ENCODE assay signal across 19 mouse cellular contexts in the genomic region with DNA sequence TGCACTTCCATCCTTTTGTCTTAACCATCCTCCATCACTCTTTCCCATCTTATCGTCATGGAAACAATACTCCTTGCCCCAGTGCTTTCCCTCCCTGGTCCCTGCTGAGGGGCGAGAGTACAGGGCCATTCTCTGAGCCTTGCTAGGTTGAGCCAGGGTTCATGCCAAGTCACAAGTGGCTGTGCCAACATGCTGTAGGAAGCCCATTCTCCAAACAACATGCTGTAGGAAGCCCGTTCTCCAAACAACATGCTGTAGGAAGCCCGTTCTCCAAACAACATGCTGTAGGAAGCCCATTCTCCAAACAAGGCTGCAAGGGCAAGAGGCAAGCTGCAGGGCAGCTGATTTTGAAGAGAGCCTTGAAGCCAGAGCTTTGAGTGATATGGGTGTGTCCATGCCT. TPM values are rescaled to one million over a fixed set of nuclear protein-coding genes. Genes with fewer than 3 reads are reported as not detected.
DNase-seq lines count a peak whose midpoint lies in the region; ATAC-seq and TF ChIP-seq lines count a peak whose summit lies in the region.
"Had no signal": no experiment of that assay in that cellular context is flagged by ENCODE, and none has a peak within 500 bp of the region (broad histone marks: within the 10 kb centered on the region; RNA-seq: fewer than 3 reads in every experiment).

No protein-coding gene starts in this region.

- no peaks in the 10 kb centered on the region for H3K9me3 ChIP-seq in midbrain, embryonic 11.5 days (ENCODE audit: control insufficient read depth, low read length)
- H3K9me3 ChIP-seq in midbrain, embryonic 13.5 days: no peaks in the 10 kb centered on the region
- H3K9me3 ChIP-seq in lung, postnatal 0 days (ENCODE audit: low read length): no peaks in the 10 kb centered on the region
- H3K9me3 ChIP-seq: embryonic facial prominence, embryonic 10.5 days; forebrain, embryonic 13.5 days; heart, embryonic 12.5 days had no signal

- TF ChIP-seq EP300 in lung, postnatal 0 days (IDR thresholded peaks at IDR 0.05): peak; percentile 38; the same call in 1 of the 2 replicates

- peak; percentile 14 for DNase-seq in midbrain, embryonic 11.5 days (ENCODE audit: low spot score, missing footprints)
- peak; percentile 46 for DNase-seq in lung, postnatal 0 days (ENCODE audit: low spot score)
- peak; percentile 72 for DNase-seq in lung, postnatal 36 days
- DNase-seq in cerebellum, postnatal 4 days (ENCODE audit: low spot score in 2 of 2): no peak
- no peak for DNase-seq in layer of hippocampus, adult 9-11 months
- DNase-seq: adrenal gland, postnatal 14 days; cerebellum, adult 18-20 months; cerebellum, adult 9-11 months; cerebellum, postnatal 36 days; forebrain, postnatal 0 days; gastrocnemius, postnatal 14 days; heart, adult 2 months had no signal

- no peak overlapping the region for H3K4me3 ChIP-seq in midbrain, embryonic 11.5 days (ENCODE audit: low read depth, low read length)
- no peak overlapping the region for H3K4me3 ChIP-seq in midbrain, embryonic 13.5 days (replicated peaks)
- no peak overlapping the region for H3K4me3 ChIP-seq in lung, postnatal 0 days (ENCODE audit: low read depth, low read length)
- H3K4me3 ChIP-seq: embryonic facial prominence, embryonic 10.5 days; forebrain, embryonic 13.5 days; heart, adult 2 months; heart, embryonic 12.5 days had no signal

- H3K27ac ChIP-seq in midbrain, embryonic 11.5 days (ENCODE audit: low read depth, low read length): no peak overlapping the region
- H3K27ac ChIP-seq in midbrain, embryonic 13.5 days: no peak overlapping the region
- 0 out of 2 replicates have a peak overlapping the region, but pooled peaks have one; percentile 32 for H3K27ac ChIP-seq in lung, postnatal 0 days (ENCODE audit: low read length)
- H3K27ac ChIP-seq: embryonic facial prominence, embryonic 10.5 days; forebrain, embryonic 13.5 days; heart, adult 2 months had no signal

- no peak overlapping the region for H3K4me2 ChIP-seq in midbrain, embryonic 11.5 days
- no peak overlapping the region for H3K4me2 ChIP-seq in midbrain, embryonic 13.5 days (replicated peaks)
- no peak overlapping the region for H3K4me2 ChIP-seq in lung, postnatal 0 days (replicated peaks; ENCODE audit: low read depth, low read length)
- H3K4me2 ChIP-seq: forebrain, embryonic 13.5 days; heart, embryonic 12.5 days had no signal

- TF ChIP-seq CTCF in lung, postnatal 0 days (IDR thresholded peaks at IDR 0.05): no peak; the same call in 1 of the 2 replicates

- H3K9ac ChIP-seq in midbrain, embryonic 11.5 days (ENCODE audit: low read length): no peak overlapping the region
- no peak overlapping the region for H3K9ac ChIP-seq in midbrain, embryonic 13.5 days (replicated peaks)
- no peak overlapping the region for H3K9ac ChIP-seq in lung, postnatal 0 days (replicated peaks; ENCODE audit: low read depth)
- H3K9ac ChIP-seq: forebrain, embryonic 13.5 days; forebrain, postnatal 0 days; heart, embryonic 12.5 days had no signal

- 0 out of 2 replicates have a peak, but pooled peaks cover under 1% of the 10 kb centered on the region for H3K4me1 ChIP-seq in midbrain, embryonic 11.5 days (ENCODE audit: control insufficient read depth, insufficient read depth, low read length)
- peaks cover under 1% of the 10 kb centered on the region for H3K4me1 ChIP-seq in midbrain, embryonic 13.5 days (replicated peaks)
- H3K4me1 ChIP-seq in lung, postnatal 0 days (ENCODE audit: insufficient read depth, low read depth, low read length): peaks cover 8% of the 10 kb centered on the region; the same call in 1 of the 2 replicates

- ATAC-seq in midbrain, embryonic 11.5 days (ENCODE audit: low FRiP score): no peak
- ATAC-seq in midbrain, embryonic 13.5 days: no peak
- ATAC-seq in lung, postnatal 0 days: peak; percentile 42; the same call in 1 of the 2 replicates
- ATAC-seq in CD4-positive, CD25-positive, alpha-beta regulatory T cell, adult 4 months: no peak
- ATAC-seq: activated CD4-positive, CD25-positive, alpha-beta regulatory T cell, adult 4 months; forebrain, embryonic 13.5 days; forebrain, postnatal 0 days; Patski had no signal

- H3K36me3 ChIP-seq in midbrain, embryonic 11.5 days (ENCODE audit: control insufficient read depth, insufficient read depth, low read length): no peaks in the 10 kb centered on the region
- no peaks in the 10 kb centered on the region for H3K36me3 ChIP-seq in midbrain, embryonic 13.5 days
- no peaks in the 10 kb centered on the region for H3K36me3 ChIP-seq in lung, postnatal 0 days (ENCODE audit: insufficient read depth, low read length)
- H3K36me3 ChIP-seq: embryonic facial prominence, embryonic 10.5 days; heart, embryonic 12.5 days had no signal

- no peaks in the 10 kb centered on the region for H3K27me3 ChIP-seq in midbrain, embryonic 11.5 days (ENCODE audit: control insufficient read depth, insufficient read depth, low read length)
- no peaks in the 10 kb centered on the region for H3K27me3 ChIP-seq in midbrain, embryonic 13.5 days
- no peaks in the 10 kb centered on the region for H3K27me3 ChIP-seq in lung, postnatal 0 days (replicated peaks; ENCODE audit: insufficient read depth, low read length)
- H3K27me3 ChIP-seq: Patski had no signal

- 87% methylated on average over 4 of the region's 4 CpGs for WGBS in midbrain, embryonic 11.5 days
- 87% methylated on average over 4 of the region's 4 CpGs for WGBS in midbrain, embryonic 13.5 days
- 37% methylated on average over 4 of the region's 4 CpGs for WGBS in lung, postnatal 0 days

RNA-seq across cellular contexts. Expression of a gene that starts 32.3 kb away (rescaled TPM):
- 26.1 and 26.8 TPM in 2 replicates for polyA plus RNA-seq in midbrain, embryonic 11.5 days (2014; fragmentation: Nextera tagmentation; extraction: Ambion mirVana)
- polyA plus RNA-seq in midbrain, embryonic 13.5 days (2015; fragmentation: Nextera tagmentation; extraction: Ambion mirVana): 14.4 and 16.3 TPM in 2 replicates
- polyA plus RNA-seq in lung, postnatal 0 days (2015; fragmentation: Nextera tagmentation; extraction: Ambion mirVana): 3.4 and 3.6 TPM in 2 replicates
- polyA plus RNA-seq in CD4-positive, CD25-positive, alpha-beta regulatory T cell, adult 4 months (2017; shearing (Covaris generic)): 1 to 10 TPM; 6.4 to 7.2 TPM

RNA-seq across cellular contexts. Expression of a gene that starts 32.5 kb away (rescaled TPM):
- polyA plus RNA-seq in midbrain, embryonic 11.5 days (2014; fragmentation: Nextera tagmentation; extraction: Ambion mirVana): 17.5 and 20.0 TPM in 2 replicates
- 24.5 and 25.7 TPM in 2 replicates for polyA plus RNA-seq in midbrain, embryonic 13.5 days (2015; fragmentation: Nextera tagmentation; extraction: Ambion mirVana)
- 8.1 and 11.5 TPM in 2 replicates for polyA plus RNA-seq in lung, postnatal 0 days (2015; fragmentation: Nextera tagmentation; extraction: Ambion mirVana)
- polyA plus RNA-seq in CD4-positive, CD25-positive, alpha-beta regulatory T cell, adult 4 months (2017; shearing (Covaris generic)): 10 to 100 TPM; 42.0 to 61.6 TPM

RNA-seq across cellular contexts. Expression of a gene that starts 38.3 kb away (rescaled TPM):
- 0.15 and 0.18 TPM in 2 replicates for polyA plus RNA-seq in midbrain, embryonic 11.5 days (2014; fragmentation: Nextera tagmentation; extraction: Ambion mirVana)
- 1.2 and 2.1 TPM in 2 replicates for polyA plus RNA-seq in midbrain, embryonic 13.5 days (2015; fragmentation: Nextera tagmentation; extraction: Ambion mirVana)
- polyA plus RNA-seq in lung, postnatal 0 days (2015; fragmentation: Nextera tagmentation; extraction: Ambion mirVana): 68.0 and 95.2 TPM in 2 replicates
- polyA plus RNA-seq in CD4-positive, CD25-positive, alpha-beta regulatory T cell, adult 4 months (2017; shearing (Covaris generic)): not detected
- polyA plus RNA-seq: activated CD4-positive, CD25-positive, alpha-beta regulatory T cell, adult 4 months had no signal

Comparison
In these comparisons a context has a peak if more than half of its experiments do, and no peak if none do; other contexts are left out.
1. DNase-seq: peak in midbrain, embryonic 11.5 days (single experiment), lung, postnatal 0 days (single experiment) and lung, postnatal 36 days (single experiment); none in cerebellum, postnatal 4 days (0 of 2) and layer of hippocampus, adult 9-11 months (single experiment).
2. RNA of a gene that starts 38.3 kb away (polyA plus RNA-seq): 68.0 to 95.2 TPM in lung, postnatal 0 days; 1.2 to 2.1 TPM in midbrain, embryonic 13.5 days, 0.15 to 0.18 TPM in midbrain, embryonic 11.5 days and not detected in CD4-positive, CD25-positive, alpha-beta regulatory T cell, adult 4 months; every median in the first group is over 10 times any median in the second.